ENCODE assay signal across 8 mouse cellular contexts in genomic region chr19:5118384-5118698, GRCm38 (mm10). TPM values are rescaled to one million over a fixed set of nuclear protein-coding genes. Genes with fewer than 3 reads are reported as not detected.
A peak's percentile ranks its signal among the peaks of the same experiment; 100 is the strongest.
DNase-seq lines count a peak whose midpoint lies in the region; ATAC-seq lines count a peak whose summit lies in the region.

Gene Klc2 (minus strand): TSS chr19:5118560.

- DNase-seq in kidney, postnatal 25 days: no peak
- DNase-seq in adrenal gland, postnatal 10 days: no peak
- DNase-seq in gastrocnemius, postnatal 25 days: no peak
- no peak for DNase-seq in urinary bladder, postnatal 4 days (ENCODE audit: low spot score in 2 of 2)
- DNase-seq in cerebellum, adult 9-11 months: no peak

- H3K4me1 ChIP-seq in kidney, embryonic 14.5 days (ENCODE audit: control insufficient read depth, insufficient read depth, low read length): peaks cover 12% of the 10 kb centered on the region
- peaks cover 14% of the 10 kb centered on the region for H3K4me1 ChIP-seq in intestine, embryonic 15.5 days (replicated peaks)
- peaks cover 15% of the 10 kb centered on the region for H3K4me1 ChIP-seq in midbrain, embryonic 12.5 days

- H3K4me2 ChIP-seq in kidney, embryonic 14.5 days (replicated peaks; ENCODE audit: low read depth, low read length): peak within 1 kb of the TSS; percentile 94
- H3K4me2 ChIP-seq in intestine, embryonic 15.5 days (replicated peaks): peak within 1 kb of the TSS; percentile 72
- H3K4me2 ChIP-seq in midbrain, embryonic 12.5 days (replicated peaks): peak within 1 kb of the TSS; percentile 59

- WGBS in kidney, embryonic 14.5 days: 1% methylated on average over 18 of the region's 18 CpGs
- WGBS in intestine, embryonic 15.5 days: under 1% methylated on average over 18 of the region's 18 CpGs
- WGBS in midbrain, embryonic 12.5 days: under 1% methylated on average over 18 of the region's 18 CpGs

- peak within 1 kb of the TSS; percentile 76 for H3K9ac ChIP-seq in kidney, embryonic 14.5 days (ENCODE audit: low read depth, low read length)
- H3K9ac ChIP-seq in intestine, embryonic 15.5 days: peak within 1 kb of the TSS; percentile 75
- peak within 1 kb of the TSS; percentile 86 for H3K9ac ChIP-seq in midbrain, embryonic 12.5 days (replicated peaks)

- H3K4me3 ChIP-seq in kidney, embryonic 14.5 days (ENCODE audit: low read length): peak within 1 kb of the TSS; percentile 88
- H3K4me3 ChIP-seq in intestine, embryonic 15.5 days (replicated peaks): peak within 1 kb of the TSS; percentile 88
- peak within 1 kb of the TSS; percentile 86 for H3K4me3 ChIP-seq in midbrain, embryonic 12.5 days

- no peaks in the 10 kb centered on the region for H3K27me3 ChIP-seq in kidney, embryonic 14.5 days (ENCODE audit: control insufficient read depth, insufficient read depth, low read length)
- H3K27me3 ChIP-seq in intestine, embryonic 15.5 days (replicated peaks): no peaks in the 10 kb centered on the region
- H3K27me3 ChIP-seq in midbrain, embryonic 12.5 days: peaks cover 8% of the 10 kb centered on the region; the same call in 1 of the 2 replicates

- H3K36me3 ChIP-seq in kidney, embryonic 14.5 days (ENCODE audit: control insufficient read depth, insufficient read depth, low read length): peaks cover 8% of the 10 kb centered on the region; the same call in 1 of the 2 replicates
- H3K36me3 ChIP-seq in intestine, embryonic 15.5 days: no peaks in the 10 kb centered on the region
- peaks cover 26% of the 10 kb centered on the region for H3K36me3 ChIP-seq in midbrain, embryonic 12.5 days

- no peaks in the 10 kb centered on the region for H3K9me3 ChIP-seq in kidney, embryonic 14.5 days (ENCODE audit: control insufficient read depth, low read length)
- H3K9me3 ChIP-seq in intestine, embryonic 15.5 days: no peaks in the 10 kb centered on the region
- no peaks in the 10 kb centered on the region for H3K9me3 ChIP-seq in midbrain, embryonic 12.5 days

- peak within 1 kb of the TSS; percentile 89 for H3K27ac ChIP-seq in kidney, embryonic 14.5 days (ENCODE audit: low read depth, low read length)
- H3K27ac ChIP-seq in intestine, embryonic 15.5 days: peak within 1 kb of the TSS; percentile 88
- H3K27ac ChIP-seq in midbrain, embryonic 12.5 days (replicated peaks): peak within 1 kb of the TSS; percentile 90

- peak; percentile 93 for ATAC-seq in kidney, embryonic 14.5 days (ENCODE audit: low FRiP score, low TSS enrichment)
- ATAC-seq in intestine, embryonic 15.5 days: no peak
- ATAC-seq in midbrain, embryonic 12.5 days (ENCODE audit: low FRiP score, low read depth): peak; percentile 90; the same call in 1 of the 2 replicates

RNA-seq across cellular contexts. Expression of gene Klc2, which starts in this region (rescaled TPM):
- polyA plus RNA-seq in kidney, embryonic 14.5 days (2014; fragmentation: Nextera tagmentation; extraction: Ambion mirVana): 15.4 and 24.5 TPM in 2 replicates
- 10 to 100 TPM; 28.0 to 40.2 TPM for total RNA-seq in adrenal gland, postnatal 10 days (2021)
- total RNA-seq in gastrocnemius, postnatal 25 days (2021): 10 to 100 TPM; 51.9 TPM
- polyA plus RNA-seq in intestine, embryonic 15.5 days (2015; fragmentation: Nextera tagmentation; extraction: Ambion mirVana): 12.1 and 16.6 TPM in 2 replicates
- 53.3 and 54.7 TPM in 2 replicates for polyA plus RNA-seq in midbrain, embryonic 12.5 days (2016; fragmentation: Nextera tagmentation; extraction: Ambion mirVana)
